Mouse (Mus musculus) hindlimb bud, embryonic 11.5 days (tissue): ENCODE data around the gene Serpina7.

Experiments
- DNase-seq: peaks from one replicate; pipeline ENCODE4 v3.0.0-alpha.2; 2012; ENCODE audit warnings: low read depth, low spot score; ENCODE audit errors: extremely low spot score

The Serpina7 gene

DNA sequence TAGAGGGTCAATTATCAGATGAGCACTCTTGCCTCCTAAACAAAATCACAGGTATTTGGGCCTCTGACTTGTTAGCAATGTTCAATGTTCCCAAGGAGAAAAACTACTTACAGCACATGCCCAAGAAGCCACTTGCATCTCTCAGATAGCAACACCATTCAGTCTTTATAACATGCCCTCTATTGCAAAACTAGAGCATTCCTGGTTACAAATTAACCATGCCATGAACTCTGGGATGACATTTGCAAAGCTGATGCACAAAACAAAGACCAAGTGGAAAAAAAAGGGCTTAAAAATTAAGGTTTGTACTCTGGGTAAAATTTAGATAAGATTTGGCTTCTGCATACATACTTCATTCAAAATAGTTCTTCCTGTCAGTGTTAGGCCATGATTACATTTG is at the start of gene Serpina7:
Gene Serpina7 (minus strand): TSS at position 160 of the 400 bp plus-strand sequence.
- no peak for DNase-seq

DNA sequence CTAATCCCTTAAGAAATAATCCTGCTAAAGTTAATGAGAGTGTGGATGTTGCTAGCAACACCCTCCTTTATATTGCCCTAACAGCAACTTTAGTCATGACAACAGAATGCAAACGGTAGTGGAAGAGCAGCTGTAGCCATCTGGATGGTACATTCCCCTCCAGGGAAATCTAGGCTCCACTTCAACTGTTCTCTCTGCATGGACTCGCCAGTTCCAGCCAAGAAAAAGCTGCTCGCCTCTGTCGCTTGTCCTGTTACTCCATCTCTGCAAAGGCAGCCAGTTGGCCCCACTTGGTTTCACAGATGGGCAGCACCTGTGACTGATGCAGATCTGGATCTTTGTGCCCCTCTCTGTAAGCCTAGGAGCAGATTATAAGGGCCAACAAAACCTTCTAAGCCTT is 49.0 kb upstream of the Serpina7 start:
- DNase-seq, result no peak

DNA sequence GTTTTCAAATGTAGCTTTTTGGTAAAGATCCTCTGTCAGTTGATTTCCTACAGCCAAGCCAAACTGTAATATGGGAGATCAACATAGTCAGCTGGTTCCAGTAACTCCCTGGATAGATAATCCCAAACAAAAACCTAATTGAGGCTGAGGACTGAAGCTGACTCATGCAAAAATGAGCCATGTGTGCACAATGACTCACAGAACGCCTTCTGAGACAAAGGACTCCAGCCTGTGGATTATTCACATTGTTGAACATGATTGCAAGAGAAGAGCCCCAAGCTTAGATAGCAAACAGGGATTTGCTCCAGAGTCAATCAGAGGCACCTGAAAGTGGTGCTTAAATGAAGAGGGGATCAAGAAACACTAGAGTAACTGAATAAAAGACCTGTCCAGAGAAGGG is 12.2 kb upstream of the Serpina7 start:
- DNase-seq, result no peak

DNA sequence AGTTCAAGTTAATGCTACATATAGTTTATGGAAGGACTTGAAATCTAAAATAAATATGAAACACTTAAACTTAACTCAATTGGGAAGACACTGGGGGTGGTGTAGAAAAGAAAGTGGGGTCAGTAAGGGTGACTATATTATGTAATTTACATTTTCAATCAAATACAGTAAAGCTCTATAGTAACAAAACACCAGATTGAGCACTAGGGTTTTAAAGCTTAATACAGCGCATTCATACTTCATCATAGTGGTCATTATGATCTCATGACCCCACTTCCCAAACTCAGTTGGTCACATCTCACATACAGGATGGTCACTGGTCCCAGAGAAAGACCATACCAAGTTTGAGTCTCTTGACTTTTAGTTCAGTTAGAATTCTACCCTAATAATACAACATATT is 907 bp upstream of the Serpina7 start, which contains the start of gene 4930513O06Rik:
Gene 4930513O06Rik (plus strand): TSS at position 301 of the 400 bp plus-strand sequence.
- DNase-seq, result no peak

DNA sequence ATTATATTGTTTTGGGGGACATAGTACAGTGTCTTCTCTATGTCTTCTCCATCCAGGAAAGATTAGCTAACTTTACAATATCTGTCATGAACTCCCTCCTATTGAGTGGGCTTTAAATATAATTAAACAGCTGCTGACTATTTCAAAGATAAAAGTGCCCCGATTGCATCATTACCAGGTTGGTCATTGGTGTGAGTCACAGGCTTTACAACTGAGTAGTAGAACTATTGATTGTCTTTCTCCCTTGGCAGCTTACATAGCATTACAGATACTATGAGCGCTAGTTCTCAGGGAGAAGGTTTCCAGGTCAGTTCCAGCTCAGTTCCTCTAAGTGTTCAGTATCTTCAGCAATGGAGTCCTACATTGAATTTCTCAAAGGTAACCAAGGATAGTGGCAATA is 6.5 kb downstream of the Serpina7 start:
- no peak for DNase-seq

DNA sequence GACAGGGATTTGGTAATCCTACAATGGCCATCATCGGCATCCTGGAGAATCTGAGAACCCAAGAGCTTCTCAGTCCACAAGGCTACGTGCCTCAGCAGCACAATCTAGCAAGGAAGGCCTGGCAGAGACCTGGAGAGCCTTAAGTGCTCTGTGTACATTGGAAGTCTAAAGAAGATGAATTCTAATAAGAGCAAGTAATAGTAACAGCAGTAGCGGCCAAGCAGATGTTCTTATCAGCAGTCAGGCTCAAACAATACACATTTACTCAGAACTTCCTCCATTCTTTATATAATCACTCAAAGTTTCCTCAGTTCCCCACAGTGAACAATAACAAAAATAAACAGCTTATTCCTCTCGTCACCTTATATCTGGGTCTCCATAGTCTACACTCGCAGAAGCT is 21.0 kb downstream of the Serpina7 start:
- no peak for DNase-seq

DNA sequence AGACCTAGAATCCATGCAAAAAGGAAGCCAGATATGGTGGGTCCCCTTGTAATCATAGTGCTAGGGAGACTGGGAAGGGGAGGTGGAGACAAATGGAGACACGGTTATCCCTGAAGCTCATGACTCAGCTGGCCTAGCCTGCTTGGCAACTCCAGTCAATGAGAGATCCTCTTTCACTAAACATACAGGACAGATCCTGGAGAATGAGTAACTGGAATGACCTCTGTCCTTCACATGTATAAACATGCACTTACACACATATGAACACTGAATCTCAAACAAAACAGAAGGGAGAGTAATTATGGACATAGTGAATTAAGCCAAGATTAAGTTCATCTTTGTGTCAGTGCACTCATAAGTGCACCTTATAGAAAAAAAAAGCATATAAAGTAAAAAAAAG is 31.9 kb downstream of the Serpina7 start:
- no peak for DNase-seq

DNA sequence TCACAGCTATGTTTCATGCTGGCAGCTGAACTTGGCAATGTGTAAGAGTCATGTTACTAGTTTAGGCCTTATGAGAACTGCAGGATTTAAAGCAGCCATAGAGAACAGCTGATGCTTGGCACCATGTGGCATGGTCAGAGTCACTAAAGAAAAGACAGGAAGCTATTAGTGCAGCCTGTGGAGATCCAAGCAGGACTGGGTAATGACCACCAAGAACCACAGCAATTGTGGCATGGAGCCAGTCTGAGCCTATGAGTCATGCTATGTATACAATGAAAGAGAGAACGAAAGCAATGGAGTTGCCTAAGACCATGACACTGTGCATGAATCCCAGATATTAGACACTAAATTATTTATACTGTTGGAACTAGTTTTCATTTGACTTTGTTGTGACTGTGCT is 33.1 kb downstream of the Serpina7 start:
- no peak for DNase-seq

DNA sequence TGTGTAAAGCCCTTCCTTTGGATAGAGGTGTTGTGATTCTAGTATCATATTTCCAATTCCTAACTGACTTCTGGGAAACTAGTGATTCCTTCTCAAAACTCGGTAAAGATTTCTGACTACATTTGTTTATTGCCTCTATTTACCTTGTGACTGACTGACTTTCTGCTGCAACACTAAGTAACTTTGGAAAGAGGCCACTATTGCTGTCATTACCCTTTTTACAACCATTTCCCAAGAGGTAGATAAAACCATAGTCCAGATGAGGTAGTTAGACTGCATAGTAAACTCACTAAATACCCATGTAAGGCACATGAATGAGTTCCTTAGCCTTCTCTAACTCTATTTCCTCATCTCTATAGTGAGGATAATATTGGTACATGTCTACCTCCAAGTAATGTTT is 43.9 kb downstream of the Serpina7 start:
- no peak for DNase-seq

DNA sequence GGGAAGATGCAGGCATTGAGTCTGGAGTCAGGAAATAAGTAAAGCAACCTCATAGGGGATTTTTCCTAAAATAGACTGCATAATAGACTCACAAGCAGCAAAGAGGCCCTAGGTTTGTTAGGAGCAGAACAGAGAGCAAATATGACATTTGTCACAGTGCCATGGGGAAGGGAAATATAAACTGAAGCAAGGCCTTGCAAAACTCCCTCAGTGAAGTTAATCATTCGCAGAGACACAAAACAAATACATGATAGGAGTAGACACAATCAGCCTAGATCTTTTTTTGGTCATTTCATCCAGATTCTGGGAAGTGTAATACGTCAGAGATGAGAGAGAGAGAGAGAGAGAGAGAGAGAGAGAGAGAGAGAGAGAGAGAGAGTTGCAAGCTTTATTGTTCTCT is 45.7 kb downstream of the Serpina7 start:
- DNase-seq, result no peak

DNA sequence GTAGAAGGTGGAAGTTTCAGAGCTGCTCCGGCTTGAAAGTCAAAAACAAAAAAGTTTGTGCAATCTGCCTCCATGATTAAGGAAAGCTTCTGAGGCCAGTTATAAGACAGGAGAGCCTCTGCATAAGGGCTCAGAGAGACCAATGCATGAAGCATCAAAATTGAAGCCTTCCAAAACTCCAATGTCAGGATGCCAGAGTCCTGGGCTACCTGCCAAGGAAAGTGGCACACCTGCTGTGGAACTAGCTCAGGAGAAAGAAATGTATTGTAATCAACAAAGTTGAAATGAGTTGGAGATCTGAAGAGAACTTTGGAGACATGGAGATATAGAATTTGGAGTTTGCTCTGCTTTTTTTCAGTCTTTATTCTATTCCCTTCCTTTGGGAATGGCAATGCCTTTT is 47.4 kb downstream of the Serpina7 start:
- no peak for DNase-seq
